Mouse (Mus musculus) kidney, embryonic 16.5 days (tissue): Measurements from ENCODE around the gene Crls1. TPM values are rescaled to one million over a fixed set of nuclear protein-coding genes. Genes with fewer than 3 reads are reported as not detected.

Experiments used
- ATAC-seq: fragments of 200-750 bp; cut with Nextera tagmentation; 2 replicates; pipeline ENCODE4 v1.8.0; 2017; ENCODE audit warnings: moderate TSS enrichment; ENCODE audit not compliant: low FRiP score, low TSS enrichment
- H3K27ac ChIP-seq: fragments of 300-500 bp; sonication (generic); 2 replicates; pipeline ENCODE4 v1.5.1; 2014; ENCODE audit warnings: low read length
- H3K27me3 ChIP-seq: fragments of 300-500 bp; sonication (generic); 2 replicates; pipeline ENCODE4 v1.6.1; 2014; ENCODE audit warnings: low read length, control low read depth, mixed read lengths; ENCODE audit not compliant: insufficient read depth
- H3K36me3 ChIP-seq: fragments of 300-500 bp; sonication (generic); 2 replicates; pipeline ENCODE4 v1.6.1; 2014; ENCODE audit warnings: low read length, control low read depth, mixed read lengths; ENCODE audit not compliant: insufficient read depth
- H3K4me1 ChIP-seq: fragments of 300-500 bp; sonication (generic); 2 replicates; pipeline ENCODE4 v1.6.1; 2014; ENCODE audit warnings: low read length, control low read depth, mixed read lengths; ENCODE audit not compliant: insufficient read depth
- H3K4me2 ChIP-seq: fragments of 300-500 bp; sonication (generic); replicated peaks from 2 replicates; pipeline ENCODE4 v1.6.1; 2014; ENCODE audit warnings: low read depth, low read length
- H3K4me3 ChIP-seq: fragments of 300-500 bp; sonication (generic); 2 replicates; pipeline ENCODE4 v1.5.1; 2014; ENCODE audit warnings: mild to moderate bottlenecking, low read length
- H3K9ac ChIP-seq: fragments of 300-500 bp; sonication (generic); replicated peaks from 2 replicates; pipeline ENCODE4 v1.6.1; 2014; ENCODE audit warnings: low read length
- H3K9me3 ChIP-seq: fragments of 300-500 bp; sonication (generic); 2 replicates; pipeline ENCODE4 v1.6.1; 2016; ENCODE audit warnings: low read length, control low read depth
- WGBS: fragments of 180-500 bp; shearing (Covaris S2); extraction: QIAGEN DNeasy Blood & Tissue Kit; methylation state at CpG from one replicate; pipeline ENCODE4 v1.1.7; 2014; 5-methylcytosine and 5-hydroxymethylcytosine counted together
- polyA plus RNA-seq: library from polyadenylated mRNA; unstranded; fragments of >200 nt; fragmentation: Nextera tagmentation; extraction: Ambion mirVana; gene quantifications from 2 replicates; pipeline ENCODE4 v1.2.1, GENCODE M21; 2015

Crls1 gene
- polyA plus RNA-seq, 1 experiment from 2014 or later = 5.0 TPM

DNA sequence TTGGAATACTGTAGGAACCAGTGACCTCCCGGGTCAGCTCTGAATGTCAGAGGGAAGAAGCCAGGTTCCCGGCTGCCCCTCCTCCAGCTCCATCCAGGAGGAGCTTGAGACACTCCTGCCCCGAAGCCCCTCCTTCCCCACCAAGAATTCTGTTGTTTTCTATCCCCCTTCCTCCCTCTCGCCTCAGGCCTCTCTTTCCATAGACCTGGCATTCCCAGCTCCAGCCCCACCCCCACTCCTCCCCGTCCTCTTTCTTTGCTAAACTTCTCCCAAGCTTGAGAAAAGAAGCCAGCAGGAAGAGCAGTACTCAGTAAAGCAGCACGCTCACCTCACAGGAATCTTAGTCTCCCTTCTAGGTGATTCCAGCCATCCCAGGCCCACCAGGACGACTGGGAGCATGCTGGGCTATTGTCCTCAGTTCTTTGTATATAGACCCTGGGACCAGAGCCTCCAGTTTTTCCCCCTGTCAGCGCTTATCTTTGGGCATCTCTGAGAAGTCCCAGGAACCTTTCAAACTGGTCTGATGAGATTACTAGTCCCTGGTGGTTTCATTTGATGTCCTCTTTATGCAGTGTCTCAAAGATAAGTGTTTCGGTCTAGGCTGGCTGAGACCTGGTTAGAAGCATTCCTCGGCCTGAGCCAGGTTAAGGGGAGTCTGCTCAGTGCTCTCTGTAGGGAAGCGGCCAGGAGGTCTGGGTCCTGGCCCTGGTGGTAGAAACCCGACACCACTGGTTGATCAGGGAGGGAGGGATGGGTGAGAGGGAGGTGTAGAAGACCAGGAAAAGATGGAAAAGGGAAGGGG is 34.6 kb downstream of the Crls1 start, which contains the start of gene Lrrn4:
Gene Lrrn4 (minus strand): TSS at position 48 of the 802 bp plus-strand sequence.
- H3K4me3 ChIP-seq = peak within 1 kb of the TSS; percentile 54
- H3K27ac ChIP-seq = no peak within 1 kb of the TSS
- H3K36me3 ChIP-seq = no peaks in the 10 kb centered on the region
- peaks cover 16% of the 10 kb centered on the region for H3K4me1 ChIP-seq
- H3K9me3 ChIP-seq = no peaks in the 10 kb centered on the region
- peak within 1 kb of the TSS; percentile 95 for H3K4me2 ChIP-seq
- H3K27me3 ChIP-seq = peaks cover 30% of the 10 kb centered on the region
- peak; percentile 55 for ATAC-seq
- H3K9ac ChIP-seq = peak within 1 kb of the TSS; percentile 57; the same call in 1 of the 2 replicates
- WGBS = 13% methylated on average over 12 of the region's 12 CpGs

- H3K4me3 ChIP-seq = no peak overlapping the region
- ATAC-seq = peak; percentile 40
- H3K27me3 ChIP-seq = peaks cover 10% of the 10 kb centered on the region
- H3K9me3 ChIP-seq = no peaks in the 10 kb centered on the region
- WGBS = 21% methylated on average over 8 of the region's 8 CpGs
- no peak overlapping the region for H3K4me2 ChIP-seq
- H3K27ac ChIP-seq = no peak overlapping the region
- H3K9ac ChIP-seq = no peak overlapping the region
- H3K4me1 ChIP-seq = peaks cover 12% of the 10 kb centered on the region
- H3K36me3 ChIP-seq = no peaks in the 10 kb centered on the region
Observed at GRCm38 (mm10) chr2:132884303-132884967, 38.0 kb downstream of the Crls1 start.

DNA sequence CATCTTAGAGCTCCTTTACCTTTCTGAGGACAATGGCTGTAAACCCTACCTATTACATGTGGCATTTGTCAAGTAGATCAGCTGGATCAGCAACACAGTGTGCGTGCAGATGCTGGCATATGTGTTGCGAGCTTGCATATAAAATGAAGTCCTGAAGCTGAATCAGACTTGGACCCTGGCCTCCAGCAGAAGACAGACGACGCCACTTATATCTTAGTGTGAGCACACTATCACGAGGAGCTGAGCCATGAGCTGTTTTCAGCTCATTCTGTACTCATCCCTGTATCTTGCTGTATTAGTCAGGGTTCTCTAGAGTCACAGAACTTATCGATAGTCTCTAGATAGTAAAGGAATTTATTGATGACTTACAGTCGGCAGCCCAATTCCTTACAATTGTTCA is 38.8 kb downstream of the Crls1 start:
- Histone ChIP-seq H3K4me1 (peaks cover 6% of the 10 kb centered on the region), H3K4me3 (no peak overlapping the region), H3K36me3 (no peaks in the 10 kb centered on the region), H3K9ac (no peak overlapping the region), H3K27ac (no peak overlapping the region), H3K9me3 (no peaks in the 10 kb centered on the region), H3K4me2 (no peak overlapping the region), H3K27me3 (peaks cover 3% of the 10 kb centered on the region; the same call in 1 of the 2 replicates)
- no peak for ATAC-seq
- 86% methylated on average over 6 of the region's 7 CpGs for WGBS

DNA sequence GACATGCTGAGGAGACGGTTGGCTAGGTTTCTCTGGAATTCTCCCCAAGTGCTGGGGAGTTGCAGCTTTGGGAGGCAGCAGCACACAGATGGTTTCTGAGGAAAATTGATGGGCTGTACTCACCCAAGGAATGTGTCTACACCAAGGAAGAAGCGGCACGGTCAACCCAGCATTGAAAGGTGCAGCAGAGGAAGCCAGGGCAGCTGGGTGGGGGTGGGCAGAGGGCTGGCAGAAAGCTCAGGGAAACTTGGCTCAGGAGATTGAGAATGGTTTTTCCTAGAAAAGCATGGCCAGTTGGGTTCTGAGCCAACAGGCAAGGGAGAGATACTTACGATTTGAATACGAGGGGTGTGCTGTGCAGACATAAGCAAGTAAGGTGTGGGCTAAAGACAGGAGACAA is 47.4 kb downstream of the Crls1 start:
- 68% methylated on average over 5 of the region's 5 CpGs for WGBS
- H3K9me3 ChIP-seq = no peaks in the 10 kb centered on the region
- H3K4me3 ChIP-seq = no peak overlapping the region
- H3K36me3 ChIP-seq = no peaks in the 10 kb centered on the region
- H3K27me3 ChIP-seq = no peaks in the 10 kb centered on the region
- no peak overlapping the region for H3K4me2 ChIP-seq
- ATAC-seq = no peak
- no peak overlapping the region for H3K27ac ChIP-seq
- no peaks in the 10 kb centered on the region for H3K4me1 ChIP-seq
- H3K9ac ChIP-seq = no peak overlapping the region

DNA sequence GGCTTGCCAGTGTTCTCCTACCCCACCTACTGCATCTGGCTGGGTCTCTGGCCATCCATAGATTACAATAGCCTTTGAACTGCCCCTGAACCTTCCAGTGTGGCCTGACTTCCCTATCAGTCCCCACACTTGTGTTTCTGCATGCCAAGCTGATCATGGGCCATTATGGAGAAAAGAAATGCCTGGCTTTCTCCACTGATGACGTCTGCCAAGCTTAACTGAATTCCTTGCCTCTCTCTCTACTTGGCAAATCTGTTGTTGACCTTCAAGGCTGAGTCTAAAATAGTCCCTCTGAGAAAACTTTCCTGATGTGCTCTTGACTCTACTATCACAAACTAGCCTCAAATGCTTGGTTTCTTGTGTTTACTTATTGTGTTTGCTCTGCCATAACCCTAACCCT is 51.7 kb downstream of the Crls1 start:
- Histone ChIP-seq H3K9ac (no peak overlapping the region), H3K4me1 (no peaks in the 10 kb centered on the region), H3K4me2 (no peak overlapping the region), H3K9me3 (no peaks in the 10 kb centered on the region), H3K36me3 (no peaks in the 10 kb centered on the region), H3K27ac (no peak overlapping the region), H3K27me3 (no peaks in the 10 kb centered on the region), H3K4me3 (no peak overlapping the region)
- ATAC-seq = no peak
- 60% methylated on average over 1 of the region's 1 CpGs for WGBS

DNA sequence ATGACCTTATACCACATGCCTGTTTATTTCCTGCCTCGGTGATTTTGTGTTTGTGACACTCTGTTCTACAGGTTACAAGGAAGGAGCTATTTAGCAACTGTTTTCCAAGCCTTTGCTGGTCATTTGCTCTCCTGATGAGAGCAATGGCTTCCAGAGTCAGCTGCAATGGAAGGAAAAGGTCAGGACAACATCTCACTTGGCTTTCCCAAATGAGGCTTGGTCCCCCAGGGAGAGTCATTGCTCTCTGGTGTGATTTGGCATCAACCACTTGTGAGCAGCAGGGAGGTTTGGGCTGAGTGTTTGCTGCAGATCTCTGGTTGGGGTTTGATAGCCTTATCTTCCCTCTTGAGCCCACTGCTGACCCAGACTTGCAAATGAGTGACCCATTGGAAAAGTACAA is 54.1 kb downstream of the Crls1 start:
- Histone ChIP-seq H3K4me2 (no peak overlapping the region), H3K27me3 (no peaks in the 10 kb centered on the region), H3K27ac (no peak overlapping the region), H3K4me3 (no peak overlapping the region), H3K9me3 (no peaks in the 10 kb centered on the region), H3K36me3 (no peaks in the 10 kb centered on the region), H3K4me1 (no peaks in the 10 kb centered on the region), H3K9ac (no peak overlapping the region)
- WGBS = 61% methylated on average over 1 of the region's 1 CpGs
- ATAC-seq = no peak

DNA sequence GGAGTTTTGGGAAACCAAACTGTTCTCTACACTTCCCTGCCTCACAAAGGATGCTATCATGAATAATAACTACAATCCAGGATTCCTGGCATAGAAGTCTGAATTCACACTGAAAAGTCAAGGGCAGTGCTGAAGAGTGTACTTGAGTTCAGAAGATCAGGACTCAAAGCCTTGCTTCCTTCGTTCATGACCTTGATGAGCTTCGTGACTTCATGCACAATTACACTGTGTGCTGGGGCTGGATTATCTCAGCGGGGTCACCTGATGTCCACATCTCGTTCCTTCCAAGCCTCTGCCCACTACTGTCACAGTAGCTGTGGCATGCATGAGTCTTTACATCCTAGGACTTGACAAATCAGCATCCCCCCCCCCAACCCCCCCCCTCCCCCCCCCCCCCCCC is 55.2 kb downstream of the Crls1 start:
- Histone ChIP-seq H3K9me3 (no peaks in the 10 kb centered on the region), H3K9ac (no peak overlapping the region), H3K27ac (no peak overlapping the region), H3K27me3 (no peaks in the 10 kb centered on the region), H3K4me2 (no peak overlapping the region), H3K36me3 (no peaks in the 10 kb centered on the region), H3K4me1 (no peaks in the 10 kb centered on the region), H3K4me3 (no peak overlapping the region)
- WGBS = 77% methylated on average over 4 of the region's 4 CpGs
- no peak for ATAC-seq

- H3K4me3 ChIP-seq = no peak overlapping the region
- H3K36me3 ChIP-seq = no peaks in the 10 kb centered on the region
- no peak overlapping the region for H3K9ac ChIP-seq
- H3K4me1 ChIP-seq = no peaks in the 10 kb centered on the region
- H3K4me2 ChIP-seq = no peak overlapping the region
- no peaks in the 10 kb centered on the region for H3K27me3 ChIP-seq
- no peak overlapping the region for H3K27ac ChIP-seq
- H3K9me3 ChIP-seq = no peaks in the 10 kb centered on the region
- ATAC-seq = no peak
- WGBS = 77% methylated on average over 3 of the region's 4 CpGs
Observed at GRCm38 (mm10) chr2:132902056-132902455, 55.6 kb downstream of the Crls1 start.

DNA sequence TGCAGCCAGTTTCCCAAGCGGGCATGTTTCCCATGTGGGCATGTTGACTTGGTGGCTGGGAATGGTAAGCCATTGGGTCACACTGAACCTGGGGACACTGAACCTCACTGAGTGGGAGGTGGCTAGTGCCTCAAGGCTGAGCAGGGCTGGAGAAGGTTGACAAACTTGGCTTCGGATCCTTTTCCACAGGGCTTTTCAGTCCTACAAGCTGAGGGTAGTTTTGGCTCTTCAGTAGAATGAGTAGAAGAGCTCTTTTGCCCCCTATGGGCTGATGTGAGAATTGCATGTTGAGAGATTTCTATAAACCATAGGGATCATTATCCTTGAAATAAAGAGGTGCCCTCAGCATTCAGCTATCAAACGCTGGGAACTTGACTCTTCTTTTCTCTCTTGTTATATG is 57.0 kb downstream of the Crls1 start:
- no peak overlapping the region for H3K27ac ChIP-seq
- H3K4me3 ChIP-seq = no peak overlapping the region
- H3K27me3 ChIP-seq = no peaks in the 10 kb centered on the region
- H3K9me3 ChIP-seq = no peaks in the 10 kb centered on the region
- no peak overlapping the region for H3K4me2 ChIP-seq
- no peaks in the 10 kb centered on the region for H3K4me1 ChIP-seq
- H3K36me3 ChIP-seq = no peaks in the 10 kb centered on the region
- peak; percentile 81; the same call in 1 of the 2 replicates for ATAC-seq
- WGBS = 34% methylated on average over 3 of the region's 3 CpGs
- no peak overlapping the region for H3K9ac ChIP-seq

GRCm38 (mm10) chr2:132904961-132905360 is 58.5 kb downstream of the Crls1 start:
- Histone ChIP-seq H3K4me1 (no peaks in the 10 kb centered on the region), H3K4me3 (no peak overlapping the region), H3K9ac (no peak overlapping the region), H3K4me2 (no peak overlapping the region), H3K27ac (no peak overlapping the region), H3K9me3 (no peaks in the 10 kb centered on the region), H3K27me3 (no peaks in the 10 kb centered on the region), H3K36me3 (no peaks in the 10 kb centered on the region)
- no peak for ATAC-seq
- WGBS = 77% methylated on average over 2 of the region's 2 CpGs
